Mouse (Mus musculus): ENCODE measurements around the gene Grid1.

DNA sequence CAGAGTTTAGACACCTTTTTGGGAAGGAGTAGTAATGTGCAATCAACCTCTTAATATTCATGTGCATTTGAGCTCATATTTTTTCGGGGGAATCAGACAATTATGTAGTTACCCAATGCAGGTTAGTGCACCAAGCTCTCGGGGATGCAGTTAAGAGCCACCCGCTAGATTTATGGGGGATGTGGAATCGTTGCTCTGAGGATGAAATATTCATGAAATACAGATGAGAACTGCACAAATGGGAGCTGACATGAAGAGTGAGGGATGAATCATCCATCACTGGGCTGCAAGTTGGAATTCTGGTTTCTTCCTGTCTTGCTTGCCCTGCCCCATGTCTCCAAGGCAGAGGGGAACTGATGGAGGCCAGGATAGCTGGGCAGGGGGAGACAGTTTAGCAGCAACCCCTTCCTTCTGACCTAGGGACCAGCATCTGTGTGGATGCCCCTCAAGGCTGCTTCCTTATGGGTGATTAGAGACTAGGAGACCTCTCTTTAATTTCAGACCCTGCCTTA, 753.1 kb downstream of the Grid1 start:
- TF ChIP-seq POLR2A (IDR thresholded peaks at IDR 0.05; ENCODE audit: extremely low read depth, insufficient read depth, low read length) = no peak
- TF ChIP-seq CTCF (IDR thresholded peaks at IDR 0.05; ENCODE audit: low read depth, low read length) = no peak
